Mouse (Mus musculus) cerebellum, postnatal 36 days (tissue): ENCODE measurements at regions not wholly inside any gene's neighbourhood (a gene's known extent, or its start where the extent isn't known, plus 50 kb on each side); places are given as distances from the start of the nearest gene placed in this dataset.

Experiments
- DNase-seq, 2 experiments: peaks; one replicate each; pipeline ENCODE4 v3.0.0; 2021 to 2022; ENCODE audit warnings: mixed read lengths in 2 of 2

DNA sequence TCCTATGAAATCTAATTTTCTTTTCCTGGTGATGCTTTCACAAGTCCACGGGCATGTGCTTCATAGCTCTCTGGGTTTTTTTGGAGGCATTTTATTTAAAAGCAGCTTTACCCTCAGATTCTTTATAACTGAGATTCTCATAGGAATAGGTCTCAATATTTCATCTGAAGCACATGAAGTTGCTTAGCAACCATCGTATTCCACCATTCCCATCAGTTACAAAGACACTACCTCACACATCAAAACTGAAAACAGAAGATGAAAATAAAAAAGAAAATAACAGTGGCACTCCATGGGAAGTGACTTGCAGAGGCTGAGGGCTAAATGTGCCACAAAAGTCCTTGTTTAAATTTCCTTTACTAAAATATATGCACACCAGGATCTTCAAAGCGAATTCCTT, 384.0 kb upstream of the 1700015G11Rik start:
- no peak for DNase-seq

DNA sequence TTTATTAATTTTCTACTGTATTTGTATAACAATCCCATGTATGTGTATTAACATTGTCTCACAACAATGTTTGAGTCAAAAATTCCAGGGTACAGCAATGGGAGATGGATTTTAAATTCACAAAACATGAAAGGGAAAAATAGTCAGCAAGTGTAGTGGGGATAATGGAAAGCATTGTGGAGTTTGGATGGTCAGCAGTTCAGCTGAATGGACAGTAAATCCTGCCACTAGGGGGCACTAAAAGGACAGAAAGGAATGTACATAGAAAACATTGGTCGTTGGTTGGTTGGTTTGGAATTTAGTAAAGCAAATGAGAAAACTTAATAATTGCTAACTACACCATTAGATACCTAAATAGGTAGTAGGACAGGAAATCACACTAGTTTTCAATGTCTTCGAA, 376.3 kb upstream of the 1700015G11Rik start:
- DNase-seq, result peak; percentile 2 to 13
